Mouse (Mus musculus): Measurements from ENCODE around the gene Pla2r1. TPM values are rescaled to one million over a fixed set of nuclear protein-coding genes. Genes with fewer than 3 reads are reported as not detected.

Pla2r1 gene
- polyA plus RNA-seq (2015; fragmentation: Nextera tagmentation; extraction: Ambion mirVana) = 3.1 and 3.7 TPM in 2 replicates

DNA sequence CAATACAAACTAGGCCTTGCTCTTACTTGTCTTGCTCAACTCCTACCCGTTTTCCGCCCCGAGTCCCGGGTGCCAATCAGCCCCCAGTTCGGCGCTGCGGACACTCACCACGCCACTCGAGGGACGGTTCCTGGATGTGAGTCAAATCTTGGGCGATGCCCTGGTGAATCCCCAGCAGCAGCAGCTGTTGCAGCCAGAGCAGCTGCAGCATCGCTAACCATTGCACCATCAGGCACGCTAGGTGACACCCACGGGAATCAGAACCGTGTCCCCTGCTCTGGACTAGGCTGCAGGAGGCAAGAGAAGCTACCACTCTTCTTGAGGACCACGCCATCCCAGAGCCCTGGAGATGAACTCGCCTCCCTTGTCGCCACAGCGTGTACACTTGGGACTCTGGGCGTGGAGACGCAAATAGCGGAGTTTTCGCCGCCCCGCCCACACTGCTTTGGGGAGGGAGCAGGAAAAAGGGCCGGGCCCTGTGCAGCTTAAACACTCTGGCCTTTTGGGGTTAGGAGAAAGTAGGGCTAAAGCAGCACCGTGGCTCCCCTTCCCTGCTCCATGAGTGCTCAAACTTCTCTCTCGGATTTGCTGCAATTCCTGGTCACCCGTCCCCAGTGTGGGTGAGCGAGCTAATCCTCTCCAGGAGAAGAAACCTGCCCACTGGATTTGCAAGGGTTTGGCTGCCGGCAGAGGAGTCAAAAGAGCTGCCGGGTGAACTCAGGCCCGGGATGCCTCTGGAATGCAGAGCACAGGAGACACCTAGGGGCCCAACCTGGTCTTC, at the start of gene Pla2r1:
Gene Pla2r1, minus strand, starts transcription at position 407 of the 781 bp plus-strand sequence.
- Histone ChIP-seq H3K9me3 (replicated peaks; ENCODE audit: low read length) (no peaks in the 10 kb centered on the region), H3K27ac (0 out of 2 replicates have a peak within 1 kb of the TSS, but pooled peaks have one; percentile 19), H3K4me3 (replicated peaks; ENCODE audit: low read depth, low read length) (peak within 1 kb of the TSS; percentile 49), H3K4me2 (ENCODE audit: low read length) (peak within 1 kb of the TSS; percentile 92), H3K27me3 (ENCODE audit: insufficient read depth, low read length) (no peaks in the 10 kb centered on the region), H3K9ac (ENCODE audit: low read depth, low read length) (peak within 1 kb of the TSS; percentile 56), H3K4me1 (replicated peaks; ENCODE audit: insufficient read depth, low read length) (peaks cover 9% of the 10 kb centered on the region; the same call in 1 of the 2 replicates), H3K36me3 (ENCODE audit: insufficient read depth, low read length) (no peaks in the 10 kb centered on the region)
- ATAC-seq (replicated peaks; ENCODE audit: low FRiP score, low read depth) (peak; percentile 78), DNase-seq (ENCODE audit: low spot score) (peak; percentile 65)
- peak; percentile 27; the same call in 1 of the 2 replicates for TF ChIP-seq CTCF (IDR thresholded peaks at IDR 0.05; ENCODE audit: low read depth)
- 3% methylated on average over 33 of the region's 33 CpGs for WGBS

DNA sequence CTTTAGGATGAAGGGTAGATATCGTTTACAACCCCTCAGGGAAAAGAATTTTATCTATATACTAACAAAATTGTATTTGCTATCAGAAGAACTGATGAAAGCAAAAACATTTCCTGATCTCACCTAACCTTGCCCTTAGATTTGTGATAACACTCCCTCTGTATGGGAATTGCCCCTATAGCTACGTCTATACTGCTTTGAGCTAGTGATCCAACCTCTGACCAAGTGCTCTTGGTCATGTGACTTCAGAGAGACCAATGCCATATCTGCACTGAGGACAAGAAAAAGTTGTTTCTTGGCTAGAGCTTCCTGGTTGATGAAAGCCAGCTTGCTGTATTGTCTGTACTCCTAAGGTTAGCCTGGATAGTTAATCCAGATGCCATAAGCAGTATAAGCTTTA, 48.2 kb upstream of the Pla2r1 start:
- WGBS = 77% methylated on average over 2 of the region's 2 CpGs
- ATAC-seq (replicated peaks; ENCODE audit: low FRiP score, low read depth) (no peak), DNase-seq (ENCODE audit: low spot score) (no peak)
- no peaks in the 10 kb centered on the region for H3K36me3 ChIP-seq (ENCODE audit: insufficient read depth, low read length)
- H3K4me1 ChIP-seq (replicated peaks; ENCODE audit: insufficient read depth, low read length) = no peaks in the 10 kb centered on the region
- no peak for TF ChIP-seq CTCF (IDR thresholded peaks at IDR 0.05; ENCODE audit: low read depth)
- H3K4me3 ChIP-seq (replicated peaks; ENCODE audit: low read depth, low read length) = no peak overlapping the region
- H3K27me3 ChIP-seq (ENCODE audit: insufficient read depth, low read length) = no peaks in the 10 kb centered on the region
- no peak overlapping the region for H3K9ac ChIP-seq (ENCODE audit: low read depth, low read length)
- H3K27ac ChIP-seq = no peak overlapping the region
- no peaks in the 10 kb centered on the region for H3K9me3 ChIP-seq (replicated peaks; ENCODE audit: low read length)
- no peak overlapping the region for H3K4me2 ChIP-seq (ENCODE audit: low read length)

DNA sequence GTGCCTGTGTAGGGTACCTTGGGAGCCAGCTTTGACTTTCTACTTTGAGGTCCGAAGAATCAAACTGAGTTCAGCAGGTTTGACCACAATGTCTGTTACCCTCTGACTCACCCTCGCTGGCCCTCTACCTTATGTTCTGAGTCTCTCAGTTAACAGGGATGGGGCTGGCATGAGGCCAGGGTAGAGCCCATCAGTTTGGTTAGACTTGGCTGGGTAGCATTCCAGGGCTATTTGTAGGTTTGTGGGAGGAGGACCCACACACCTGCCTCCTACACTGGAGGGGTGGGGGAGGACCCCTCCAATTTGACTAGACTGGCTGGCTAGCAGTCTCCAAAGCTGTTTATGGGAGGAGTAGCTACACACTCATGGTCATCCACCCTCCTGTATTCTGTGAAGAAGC, 47.8 kb upstream of the Pla2r1 start:
- WGBS = 86% methylated on average over 2 of the region's 2 CpGs
- no peak overlapping the region for H3K4me2 ChIP-seq (ENCODE audit: low read length)
- TF ChIP-seq CTCF (IDR thresholded peaks at IDR 0.05; ENCODE audit: low read depth) = no peak
- H3K9ac ChIP-seq (ENCODE audit: low read depth, low read length) = no peak overlapping the region
- no peaks in the 10 kb centered on the region for H3K36me3 ChIP-seq (ENCODE audit: insufficient read depth, low read length)
- no peak for ATAC-seq (replicated peaks; ENCODE audit: low FRiP score, low read depth)
- no peak for DNase-seq (ENCODE audit: low spot score)
- no peak overlapping the region for H3K27ac ChIP-seq
- H3K4me1 ChIP-seq (replicated peaks; ENCODE audit: insufficient read depth, low read length) = no peaks in the 10 kb centered on the region
- H3K4me3 ChIP-seq (replicated peaks; ENCODE audit: low read depth, low read length) = no peak overlapping the region
- H3K9me3 ChIP-seq (replicated peaks; ENCODE audit: low read length) = no peaks in the 10 kb centered on the region
- H3K27me3 ChIP-seq (ENCODE audit: insufficient read depth, low read length) = no peaks in the 10 kb centered on the region

DNA sequence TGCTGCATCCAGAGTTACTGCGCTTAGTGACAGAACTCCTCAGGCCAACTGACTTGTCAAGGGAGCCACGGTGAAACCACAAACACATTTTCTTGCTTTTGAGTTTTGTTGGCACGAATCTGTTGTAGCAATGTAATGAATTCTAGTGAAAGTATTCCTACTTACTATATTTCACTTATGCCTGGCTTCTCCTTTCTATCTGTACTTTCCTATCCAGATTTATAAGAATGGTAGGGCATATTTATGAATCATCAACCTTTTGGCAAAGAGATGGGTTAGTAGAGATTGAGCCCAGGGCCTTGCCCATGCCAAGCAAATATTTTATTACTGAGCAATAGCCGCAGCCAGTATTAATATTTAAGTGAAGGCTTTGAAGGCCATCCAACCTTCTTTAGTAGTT, 30.3 kb upstream of the Pla2r1 start:
- no peak for DNase-seq (ENCODE audit: low spot score)

DNA sequence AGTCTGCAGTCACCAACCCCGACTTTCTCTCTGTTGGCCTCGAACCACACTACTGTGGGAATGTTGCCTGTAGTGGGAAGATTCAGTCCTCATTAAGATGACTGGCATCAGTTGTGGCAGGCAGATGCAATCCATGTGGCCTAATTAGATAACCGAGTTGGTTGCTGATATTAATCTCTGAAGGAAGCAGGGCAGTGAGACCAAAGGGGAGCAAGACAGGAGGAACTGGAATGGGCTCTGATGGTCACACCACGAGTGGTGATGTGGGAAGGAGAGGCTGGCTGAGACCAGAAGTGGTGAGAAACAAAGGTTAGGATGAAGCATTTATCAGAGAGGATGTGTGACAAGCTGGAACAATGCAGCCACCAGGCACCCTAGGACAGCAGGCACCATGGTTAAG, 1.5 kb upstream of the Pla2r1 start:
- ATAC-seq (replicated peaks; ENCODE audit: low FRiP score, low read depth) = no peak
- 73% methylated on average over 4 of the region's 4 CpGs for WGBS
- Histone ChIP-seq H3K4me2 (ENCODE audit: low read length) (no peak overlapping the region), H3K27ac (no peak overlapping the region), H3K9me3 (replicated peaks; ENCODE audit: low read length) (no peaks in the 10 kb centered on the region), H3K4me3 (replicated peaks; ENCODE audit: low read depth, low read length) (no peak overlapping the region), H3K9ac (ENCODE audit: low read depth, low read length) (no peak overlapping the region), H3K27me3 (ENCODE audit: insufficient read depth, low read length) (no peaks in the 10 kb centered on the region), H3K36me3 (ENCODE audit: insufficient read depth, low read length) (no peaks in the 10 kb centered on the region), H3K4me1 (replicated peaks; ENCODE audit: insufficient read depth, low read length) (peaks cover 9% of the 10 kb centered on the region; the same call in 1 of the 2 replicates)
- DNase-seq (ENCODE audit: low spot score) = no peak
- TF ChIP-seq CTCF (IDR thresholded peaks at IDR 0.05; ENCODE audit: low read depth) = no peak

More for the DNA sequence above, 30.3 kb upstream of the Pla2r1 start:
- Histone ChIP-seq H3K4me1 (replicated peaks; ENCODE audit: insufficient read depth, low read length) (no peaks in the 10 kb centered on the region), H3K4me3 (replicated peaks; ENCODE audit: low read depth, low read length) (no peak overlapping the region), H3K9ac (ENCODE audit: low read depth, low read length) (no peak overlapping the region), H3K4me2 (ENCODE audit: low read length) (no peak overlapping the region), H3K36me3 (ENCODE audit: insufficient read depth, low read length) (no peaks in the 10 kb centered on the region), H3K9me3 (replicated peaks; ENCODE audit: low read length) (no peaks in the 10 kb centered on the region), H3K27me3 (ENCODE audit: insufficient read depth, low read length) (no peaks in the 10 kb centered on the region), H3K27ac (no peak overlapping the region)
- 89% methylated on average over 4 of the region's 4 CpGs for WGBS
- TF ChIP-seq CTCF (IDR thresholded peaks at IDR 0.05; ENCODE audit: low read depth) = no peak
- ATAC-seq (replicated peaks; ENCODE audit: low FRiP score, low read depth) = no peak

DNA sequence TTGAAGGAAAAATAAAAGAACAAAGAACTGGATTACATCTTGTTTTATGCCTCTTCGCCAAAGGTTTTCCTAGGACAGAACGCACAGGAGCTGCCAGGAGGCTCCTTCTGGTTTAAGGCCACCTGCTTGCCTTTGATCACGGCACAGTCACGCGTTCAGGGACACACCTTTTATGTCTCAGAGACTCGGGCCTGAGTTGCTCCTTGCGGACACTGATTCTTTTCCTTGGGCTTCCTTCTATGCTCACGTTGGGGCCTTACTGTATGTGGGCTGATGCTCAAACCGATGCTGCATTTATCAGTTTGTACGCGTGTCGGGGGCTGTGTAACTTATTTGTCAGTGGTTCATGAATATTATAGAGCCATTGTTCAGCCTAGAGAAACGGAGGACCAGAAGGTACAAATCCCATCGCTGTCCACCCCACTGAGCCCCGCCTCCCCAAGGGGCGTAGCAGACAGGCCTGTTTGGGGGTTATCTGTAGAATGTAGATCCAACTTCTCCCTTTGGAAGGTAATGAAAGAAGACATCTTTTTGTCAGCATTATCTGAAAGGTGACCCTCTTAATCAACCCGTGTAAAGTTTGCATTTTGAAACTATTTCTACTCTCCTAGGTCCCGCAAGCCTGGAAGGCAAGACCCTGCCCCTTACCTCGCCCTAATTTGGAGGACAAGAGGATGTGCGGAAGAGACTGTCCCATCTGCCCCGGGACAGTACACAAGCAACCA, 769 bp downstream of the Pla2r1 start:
- Histone ChIP-seq H3K27me3 (ENCODE audit: insufficient read depth, low read length) (no peaks in the 10 kb centered on the region), H3K36me3 (ENCODE audit: insufficient read depth, low read length) (no peaks in the 10 kb centered on the region), H3K9ac (ENCODE audit: low read depth, low read length) (peak overlapping the region; percentile 56), H3K4me1 (replicated peaks; ENCODE audit: insufficient read depth, low read length) (peaks cover 9% of the 10 kb centered on the region; the same call in 1 of the 2 replicates), H3K27ac (0 out of 2 replicates have a peak overlapping the region, but pooled peaks have one; percentile 19), H3K9me3 (replicated peaks; ENCODE audit: low read length) (no peaks in the 10 kb centered on the region), H3K4me2 (ENCODE audit: low read length) (peak overlapping the region; percentile 92), H3K4me3 (replicated peaks; ENCODE audit: low read depth, low read length) (peak overlapping the region; percentile 49)
- WGBS = 37% methylated on average over 21 of the region's 21 CpGs
- TF ChIP-seq CTCF (IDR thresholded peaks at IDR 0.05; ENCODE audit: low read depth) = no peak
- ATAC-seq (replicated peaks; ENCODE audit: low FRiP score, low read depth) = no peak
- peak; percentile 36 for DNase-seq (ENCODE audit: low spot score)
